Comparison of ENCODE assay signal across 8 mouse cellular contexts in genomic region chr11:120354304-120355276, GRCm38 (mm10). TPM values are rescaled to one million over a fixed set of nuclear protein-coding genes. Genes with fewer than 3 reads are reported as not detected.
A peak's percentile ranks its signal among the peaks of the same experiment; 100 is the strongest.
DNase-seq lines count a peak whose midpoint lies in the region; ATAC-seq and TF ChIP-seq lines count a peak whose summit lies in the region.

No protein-coding gene starts in this region.

- no peak overlapping the region for H3K4me2 ChIP-seq in limb, embryonic 14.5 days (replicated peaks; ENCODE audit: low read depth, low read length, severe bottlenecking)
- peak overlapping the region; percentile 71 for H3K4me2 ChIP-seq in liver, postnatal 0 days (ENCODE audit: low read depth, low read length)

- no peak overlapping the region for H3K27ac ChIP-seq in limb, embryonic 14.5 days (replicated peaks; ENCODE audit: low read depth, low read length)
- no peak overlapping the region for H3K27ac ChIP-seq in limb, embryonic 10.5 days
- H3K27ac ChIP-seq in liver, postnatal 0 days (ENCODE audit: low read depth), result peak overlapping the region; percentile 79

- 81% methylated on average over 16 of the region's 17 CpGs for WGBS in limb, embryonic 14.5 days
- 92% methylated on average over 17 of the region's 17 CpGs for WGBS in limb, embryonic 10.5 days
- 78% methylated on average over 17 of the region's 17 CpGs for WGBS in liver, postnatal 0 days (ENCODE audit: insufficient replicate concordance)

- intact Hi-C loops in left cerebral cortex, postnatal 14 days (cut with DNase I), result no loop called here

- no peaks in the 10 kb centered on the region for H3K9me3 ChIP-seq in limb, embryonic 14.5 days (ENCODE audit: control insufficient read depth, low read length)
- H3K9me3 ChIP-seq in limb, embryonic 10.5 days (replicated peaks), result no peaks in the 10 kb centered on the region
- H3K9me3 ChIP-seq in liver, postnatal 0 days (ENCODE audit: low read length), result no peaks in the 10 kb centered on the region

- no peaks in the 10 kb centered on the region for H3K27me3 ChIP-seq in limb, embryonic 14.5 days (ENCODE audit: control insufficient read depth, insufficient read depth, low read length)
- no peaks in the 10 kb centered on the region for H3K27me3 ChIP-seq in limb, embryonic 10.5 days (ENCODE audit: low read depth, poor library complexity, severe bottlenecking)
- H3K27me3 ChIP-seq in liver, postnatal 0 days (ENCODE audit: insufficient read depth, low read length), result no peaks in the 10 kb centered on the region

- peaks cover 39% of the 10 kb centered on the region for H3K4me1 ChIP-seq in limb, embryonic 14.5 days (ENCODE audit: control insufficient read depth, insufficient read depth, low read length)
- peaks cover 72% of the 10 kb centered on the region for H3K4me1 ChIP-seq in limb, embryonic 10.5 days
- peaks cover 62% of the 10 kb centered on the region for H3K4me1 ChIP-seq in liver, postnatal 0 days (ENCODE audit: insufficient read depth)

- H3K4me3 ChIP-seq in limb, embryonic 14.5 days (replicated peaks; ENCODE audit: low read length), result no peak overlapping the region
- no peak overlapping the region for H3K4me3 ChIP-seq in limb, embryonic 10.5 days
- no peak overlapping the region for H3K4me3 ChIP-seq in liver, postnatal 0 days (ENCODE audit: low read depth, low read length)

- DNase-seq in adrenal gland, adult 18-20 months (ENCODE audit: low spot score in 2 of 2), result peak; percentile 10 to 22
- no peak for DNase-seq in adrenal gland, postnatal 25 days
- DNase-seq in limb, embryonic 14.5 days (ENCODE audit: low spot score), result peak; percentile 2
- DNase-seq in limb, embryonic 10.5 days (ENCODE audit: low spot score), result no peak
- DNase-seq in c-Kit-positive CD71-positive TER-119-positive erythroid progenitor cells, embryonic 14.5 days (ENCODE audit: low spot score), result peak; percentile 46
- DNase-seq in liver, postnatal 0 days, result peak; percentile 11
- no peak for DNase-seq in left cerebral cortex, postnatal 14 days (ENCODE audit: low spot score in 2 of 2)
- DNase-seq in embryo, embryonic 10.5 days (ENCODE audit: low spot score), result no peak

- no peak for TF ChIP-seq EP300 in liver, postnatal 0 days (IDR thresholded peaks at IDR 0.05; ENCODE audit: low read depth)

- no peak for ATAC-seq in limb, embryonic 14.5 days (ENCODE audit: low FRiP score, low read depth)
- ATAC-seq in liver, postnatal 0 days, result no peak

- TF ChIP-seq POLR2A in limb, embryonic 14.5 days (IDR thresholded peaks at IDR 0.05; ENCODE audit: borderline replicate concordance, extremely low read depth, insufficient read depth, insufficient read length), result no peak

- TF ChIP-seq CTCF in liver, postnatal 0 days (IDR thresholded peaks at IDR 0.05; ENCODE audit: low read depth), result no peak

- H3K9ac ChIP-seq in limb, embryonic 14.5 days (ENCODE audit: low read depth, low read length, severe bottlenecking), result no peak overlapping the region
- H3K9ac ChIP-seq in liver, postnatal 0 days (replicated peaks), result no peak overlapping the region

- no peaks in the 10 kb centered on the region for H3K36me3 ChIP-seq in limb, embryonic 14.5 days (ENCODE audit: control insufficient read depth, insufficient read depth, low read length)
- H3K36me3 ChIP-seq in limb, embryonic 10.5 days, result no peaks in the 10 kb centered on the region
- H3K36me3 ChIP-seq in liver, postnatal 0 days (replicated peaks; ENCODE audit: insufficient read depth, low read length), result no peaks in the 10 kb centered on the region

RNA-seq across cellular contexts. Expression of gene Actg1, which starts 6.2 kb away (rescaled TPM):
- total RNA-seq in adrenal gland, adult 18-20 months (2021), result 1,000 to 10,000 TPM in 1 of 2 experiments, 100 to 1,000 TPM in 1; 972 to 2,157 TPM
- 1,036 and 1,352 TPM in 2 replicates for total RNA-seq in adrenal gland, postnatal 25 days (2021)
- 1,359 and 1,631 TPM in 2 replicates for polyA plus RNA-seq in limb, embryonic 14.5 days (2012; rRNA removed)
- polyA plus RNA-seq in limb, embryonic 14.5 days (2014; fragmentation: Nextera tagmentation; extraction: Ambion mirVana), result 2,223 and 2,513 TPM in 2 replicates
- polyA plus RNA-seq in limb, embryonic 10.5 days (2016; fragmentation: Nextera tagmentation; extraction: Ambion mirVana), result 3,099 and 3,197 TPM in 2 replicates
- 463 and 498 TPM in 2 replicates for polyA plus RNA-seq in liver, postnatal 0 days (2015; fragmentation: Nextera tagmentation; extraction: Ambion mirVana)
- total RNA-seq in left cerebral cortex, postnatal 14 days (2021), result 1,000 to 10,000 TPM; 1,748 to 1,778 TPM

RNA-seq across cellular contexts. Expression of gene Fscn2, which starts 6.7 kb away (rescaled TPM):
- total RNA-seq in adrenal gland, adult 18-20 months (2021), result under 1 TPM in 1 of 2 experiments, not detected in 1; 0.33 TPM
- total RNA-seq in adrenal gland, postnatal 25 days (2021), result 0.79 TPM in 1 of 2 replicates, not detected in the other
- polyA plus RNA-seq in limb, embryonic 14.5 days (2012; rRNA removed), result 0.32 and 0.36 TPM in 2 replicates
- 0.88 and 1.6 TPM in 2 replicates for polyA plus RNA-seq in limb, embryonic 14.5 days (2014; fragmentation: Nextera tagmentation; extraction: Ambion mirVana)
- polyA plus RNA-seq in limb, embryonic 10.5 days (2016; fragmentation: Nextera tagmentation; extraction: Ambion mirVana), result 0.35 and 0.74 TPM in 2 replicates
- not detected in 2 replicates for polyA plus RNA-seq in liver, postnatal 0 days (2015; fragmentation: Nextera tagmentation; extraction: Ambion mirVana)
- under 1 TPM in 1 of 2 experiments, not detected in 1; 0.80 TPM for total RNA-seq in left cerebral cortex, postnatal 14 days (2021)

RNA-seq across cellular contexts. Expression of gene Faap100, which starts 24.0 kb away (rescaled TPM):
- total RNA-seq in adrenal gland, adult 18-20 months (2021), result 10 to 100 TPM; 15.1 to 19.7 TPM
- 35.8 and 55.1 TPM in 2 replicates for total RNA-seq in adrenal gland, postnatal 25 days (2021)
- 45.0 and 64.7 TPM in 2 replicates for polyA plus RNA-seq in limb, embryonic 14.5 days (2012; rRNA removed)
- polyA plus RNA-seq in limb, embryonic 14.5 days (2014; fragmentation: Nextera tagmentation; extraction: Ambion mirVana), result 33.9 and 42.0 TPM in 2 replicates
- 34.2 and 40.6 TPM in 2 replicates for polyA plus RNA-seq in limb, embryonic 10.5 days (2016; fragmentation: Nextera tagmentation; extraction: Ambion mirVana)
- polyA plus RNA-seq in liver, postnatal 0 days (2015; fragmentation: Nextera tagmentation; extraction: Ambion mirVana), result 5.5 and 5.8 TPM in 2 replicates
- 10 to 100 TPM; 30.4 to 35.9 TPM for total RNA-seq in left cerebral cortex, postnatal 14 days (2021)

Comparison
In these comparisons a context has a peak if more than half of its experiments do, and no peak if none do; other contexts are left out.
1. DNase-seq: peak in adrenal gland, adult 18-20 months (2 of 2), limb, embryonic 14.5 days (single experiment), c-Kit-positive CD71-positive TER-119-positive erythroid progenitor cells, embryonic 14.5 days (single experiment) and liver, postnatal 0 days (single experiment); none in adrenal gland, postnatal 25 days (single experiment), limb, embryonic 10.5 days (single experiment), left cerebral cortex, postnatal 14 days (0 of 2) and embryo, embryonic 10.5 days (single experiment).